Mouse (Mus musculus) heart, embryonic 16.5 days (tissue): ENCODE measurements at regions not wholly inside any gene's neighbourhood (a gene's known extent, or its start where the extent isn't known, plus 50 kb on each side); places are given as distances from the start of the nearest gene placed in this dataset.

Experiments
- ATAC-seq: fragments of 200-750 bp; cut with Nextera tagmentation; replicated peaks from 2 replicates; pipeline ENCODE4 v1.8.0; 2017; ENCODE audit warnings: moderate number of reproducible peaks; ENCODE audit not compliant: insufficient read depth, low FRiP score; ENCODE audit errors: extremely low read depth
- H3K27ac ChIP-seq: fragments of 300-500 bp; sonication (generic); 2 replicates; pipeline ENCODE4 v1.5.1; 2014; ENCODE audit warnings: mild to moderate bottlenecking, low read length, control low read depth, moderate library complexity
- H3K27me3 ChIP-seq: fragments of 300-500 bp; sonication (generic); 2 replicates; pipeline ENCODE4 v1.6.1; 2014; ENCODE audit warnings: low read length, mixed read lengths; ENCODE audit not compliant: control insufficient read depth, insufficient read depth
- H3K36me3 ChIP-seq: fragments of 300-500 bp; sonication (generic); 2 replicates; pipeline ENCODE4 v1.6.1; 2014; ENCODE audit not compliant: control insufficient read depth, insufficient read depth
- H3K4me1 ChIP-seq: fragments of 300-500 bp; sonication (generic); 2 replicates; pipeline ENCODE4 v1.6.1; 2014; ENCODE audit warnings: low read length, mixed read lengths; ENCODE audit not compliant: control insufficient read depth, insufficient read depth
- H3K4me2 ChIP-seq: fragments of 300-500 bp; sonication (generic); 2 replicates; pipeline ENCODE4 v1.6.1; 2014; ENCODE audit warnings: low read depth, mild to moderate bottlenecking, control low read depth, low read length
- H3K4me3 ChIP-seq: fragments of 300-500 bp; sonication (generic); 2 replicates; pipeline ENCODE4 v1.5.1; 2014; ENCODE audit warnings: mild to moderate bottlenecking, control low read depth, low read length
- H3K9ac ChIP-seq: fragments of 300-500 bp; sonication (generic); 2 replicates; pipeline ENCODE4 v1.6.1; 2014; ENCODE audit warnings: low read length, control low read depth
- H3K9me3 ChIP-seq: fragments of 300-500 bp; sonication (generic); replicated peaks from 2 replicates; pipeline ENCODE4 v1.6.1; 2016; ENCODE audit warnings: low read length; ENCODE audit not compliant: control insufficient read depth
- WGBS: fragments of 180-500 bp; shearing (Covaris S2); extraction: QIAGEN DNeasy Blood & Tissue Kit; methylation state at CpG from one replicate; pipeline ENCODE4 v1.1.7; 2014; 5-methylcytosine and 5-hydroxymethylcytosine counted together

GRCm38 (mm10) chr19:54462480-54462879, 418.5 kb downstream of the Adra2a start:
- no peak overlapping the region for H3K27ac ChIP-seq
- H3K36me3 ChIP-seq = no peaks in the 10 kb centered on the region
- H3K4me1 ChIP-seq = no peaks in the 10 kb centered on the region
- ATAC-seq = no peak
- H3K9me3 ChIP-seq = no peaks in the 10 kb centered on the region
- no peak overlapping the region for H3K4me3 ChIP-seq
- 87% methylated on average over 2 of the region's 2 CpGs for WGBS
- H3K4me2 ChIP-seq = no peak overlapping the region
- H3K9ac ChIP-seq = no peak overlapping the region
- H3K27me3 ChIP-seq = no peaks in the 10 kb centered on the region

- Histone ChIP-seq H3K4me2 (no peak overlapping the region), H3K4me3 (no peak overlapping the region), H3K9ac (no peak overlapping the region), H3K27ac (no peak overlapping the region), H3K4me1 (no peaks in the 10 kb centered on the region), H3K36me3 (no peaks in the 10 kb centered on the region), H3K9me3 (no peaks in the 10 kb centered on the region), H3K27me3 (no peaks in the 10 kb centered on the region)
- no peak for ATAC-seq
- WGBS = 76% methylated on average over 5 of the region's 5 CpGs
Measured at GRCm38 (mm10) chr19:54470034-54470433, 426.1 kb downstream of the Adra2a start.

GRCm38 (mm10) chr19:54498066-54498465, 454.1 kb downstream of the Adra2a start:
- Histone ChIP-seq H3K27me3 (no peaks in the 10 kb centered on the region), H3K9me3 (no peaks in the 10 kb centered on the region), H3K4me3 (no peak overlapping the region), H3K4me1 (no peaks in the 10 kb centered on the region), H3K4me2 (no peak overlapping the region), H3K36me3 (no peaks in the 10 kb centered on the region), H3K27ac (no peak overlapping the region), H3K9ac (no peak overlapping the region)
- ATAC-seq = no peak
- 33% methylated on average over 3 of the region's 3 CpGs for WGBS

- no peaks in the 10 kb centered on the region for H3K4me1 ChIP-seq
- H3K9ac ChIP-seq = no peak overlapping the region
- no peaks in the 10 kb centered on the region for H3K9me3 ChIP-seq
- no peaks in the 10 kb centered on the region for H3K36me3 ChIP-seq
- no peak for ATAC-seq
- H3K4me2 ChIP-seq = no peak overlapping the region
- no peak overlapping the region for H3K27ac ChIP-seq
- no peak overlapping the region for H3K4me3 ChIP-seq
- no peaks in the 10 kb centered on the region for H3K27me3 ChIP-seq
Measured at GRCm38 (mm10) chr19:54533858-54534257, 489.9 kb downstream of the Adra2a start.

GRCm38 (mm10) chr19:54555351-54555750, 511.4 kb downstream of the Adra2a start:
- H3K9ac ChIP-seq = no peak overlapping the region
- 79% methylated on average over 3 of the region's 3 CpGs for WGBS
- H3K27ac ChIP-seq = no peak overlapping the region
- H3K4me1 ChIP-seq = no peaks in the 10 kb centered on the region
- no peak overlapping the region for H3K4me2 ChIP-seq
- no peaks in the 10 kb centered on the region for H3K9me3 ChIP-seq
- no peaks in the 10 kb centered on the region for H3K27me3 ChIP-seq
- H3K36me3 ChIP-seq = no peaks in the 10 kb centered on the region
- H3K4me3 ChIP-seq = no peak overlapping the region
- ATAC-seq = no peak

- no peaks in the 10 kb centered on the region for H3K4me1 ChIP-seq
- no peaks in the 10 kb centered on the region for H3K9me3 ChIP-seq
- no peaks in the 10 kb centered on the region for H3K27me3 ChIP-seq
- H3K4me2 ChIP-seq = no peak overlapping the region
- H3K9ac ChIP-seq = no peak overlapping the region
- H3K27ac ChIP-seq = no peak overlapping the region
- 85% methylated on average over 3 of the region's 3 CpGs for WGBS
- no peak overlapping the region for H3K4me3 ChIP-seq
- ATAC-seq = no peak
- no peaks in the 10 kb centered on the region for H3K36me3 ChIP-seq
Measured at GRCm38 (mm10) chr19:54557984-54558383, 514.0 kb downstream of the Adra2a start.

- H3K9ac ChIP-seq = no peak overlapping the region
Measured at GRCm38 (mm10) chr19:54583574-54583973, 539.6 kb downstream of the Adra2a start.

GRCm38 (mm10) chr19:54584687-54585237, 540.8 kb downstream of the Adra2a start:
- Histone ChIP-seq H3K4me1 (no peaks in the 10 kb centered on the region), H3K36me3 (no peaks in the 10 kb centered on the region), H3K27ac (no peak overlapping the region), H3K9ac (no peak overlapping the region), H3K4me3 (no peak overlapping the region), H3K27me3 (no peaks in the 10 kb centered on the region), H3K4me2 (no peak overlapping the region), H3K9me3 (no peaks in the 10 kb centered on the region)
- no peak for ATAC-seq
- WGBS = 68% methylated on average over 3 of the region's 3 CpGs

More at GRCm38 (mm10) chr19:54583574-54583973, 539.6 kb downstream of the Adra2a start:
- no peak for ATAC-seq
- Histone ChIP-seq H3K36me3 (no peaks in the 10 kb centered on the region), H3K27ac (no peak overlapping the region), H3K27me3 (no peaks in the 10 kb centered on the region), H3K9me3 (no peaks in the 10 kb centered on the region), H3K4me1 (no peaks in the 10 kb centered on the region), H3K4me3 (no peak overlapping the region), H3K4me2 (no peak overlapping the region)
- 74% methylated on average over 2 of the region's 2 CpGs for WGBS

- Histone ChIP-seq H3K4me1 (no peaks in the 10 kb centered on the region), H3K27me3 (no peaks in the 10 kb centered on the region), H3K27ac (no peak overlapping the region), H3K4me3 (no peak overlapping the region), H3K36me3 (no peaks in the 10 kb centered on the region), H3K9me3 (no peaks in the 10 kb centered on the region), H3K4me2 (no peak overlapping the region), H3K9ac (no peak overlapping the region)
- no peak for ATAC-seq
- WGBS = 79% methylated on average over 1 of the region's 1 CpGs
Measured at GRCm38 (mm10) chr19:54585326-54585725, 541.4 kb downstream of the Adra2a start.
